ENCODE assay signal across 8 mouse cellular contexts in the genomic region with DNA sequence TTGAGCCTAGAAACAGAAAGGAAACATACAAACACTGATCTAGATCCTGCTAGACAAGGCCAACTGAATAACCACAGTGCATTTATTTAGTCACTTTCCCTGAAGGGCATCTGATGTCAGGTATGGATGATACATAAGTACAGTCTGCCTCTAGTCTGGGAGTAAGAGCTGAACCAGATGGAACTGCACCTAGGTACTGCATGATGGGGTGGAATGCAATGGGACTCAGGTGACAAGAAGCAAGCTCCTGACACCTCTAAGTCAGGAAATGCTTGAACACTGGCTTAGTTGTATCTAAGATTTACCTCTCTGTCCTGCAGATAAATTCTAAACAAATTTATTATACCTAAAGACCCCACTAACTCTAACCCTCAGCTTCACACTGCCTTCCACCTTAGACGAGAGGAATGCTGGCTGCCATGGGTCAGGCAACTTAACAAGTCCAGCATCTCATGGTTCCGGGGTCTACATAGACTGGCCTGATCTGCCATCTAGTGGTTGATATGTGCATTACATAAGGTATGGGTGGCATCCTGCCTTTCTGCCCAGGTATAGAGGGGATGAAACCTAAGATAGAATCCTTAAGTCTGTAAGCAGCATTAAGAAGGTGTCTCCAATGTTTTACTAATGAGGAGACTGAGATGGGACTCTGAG. TPM values are rescaled to one million over a fixed set of nuclear protein-coding genes. Genes with fewer than 3 reads are reported as not detected.
A peak's percentile ranks its signal among the peaks of the same experiment; 100 is the strongest.
DNase-seq lines count a peak whose midpoint lies in the region; ATAC-seq and TF ChIP-seq lines count a peak whose summit lies in the region.

No protein-coding gene starts in this region.

- 0% methylated on average over 2 of the region's 2 CpGs for WGBS in hindbrain, embryonic 11.5 days

- peak; percentile 82; the same call in 1 of the 2 replicates for TF ChIP-seq CTCF in brain, embryonic 14.5 days (IDR thresholded peaks at IDR 0.05; ENCODE audit: borderline replicate concordance, extremely low read depth, insufficient read depth, insufficient read length)
- TF ChIP-seq CTCF in layer of hippocampus, adult 2 months (conservative IDR thresholded peaks at IDR 0.05) = peak; percentile 97

- no peak overlapping the region for H3K4me2 ChIP-seq in hindbrain, embryonic 11.5 days (replicated peaks; ENCODE audit: low read depth, low read length)

- H3K27me3 ChIP-seq in hindbrain, embryonic 11.5 days (ENCODE audit: control insufficient read depth, insufficient read depth, low read length) = no peaks in the 10 kb centered on the region

- H3K4me3 ChIP-seq in hindbrain, embryonic 11.5 days (ENCODE audit: low read depth, low read length) = no peak overlapping the region
- no peak overlapping the region for H3K4me3 ChIP-seq in layer of hippocampus, adult 2 months

- H3K4me1 ChIP-seq in hindbrain, embryonic 11.5 days (replicated peaks; ENCODE audit: control insufficient read depth, insufficient read depth, low read length) = no peaks in the 10 kb centered on the region

- no peaks in the 10 kb centered on the region for H3K9me3 ChIP-seq in hindbrain, embryonic 11.5 days (ENCODE audit: control insufficient read depth, low read length)

- TF ChIP-seq POLR2A in brain, embryonic 14.5 days (IDR thresholded peaks at IDR 0.05; ENCODE audit: borderline replicate concordance, extremely low read depth, insufficient read depth, insufficient read length, poor library complexity, severe bottlenecking) = no peak

- peak; percentile 51 for DNase-seq in gastrocnemius, adult 18-20 months (ENCODE audit: low spot score)
- no peak for DNase-seq in gastrocnemius, adult 8-10 months (ENCODE audit: low spot score in 2 of 2)
- peak; percentile 90 for DNase-seq in brain, embryonic 14.5 days (ENCODE audit: low read depth)
- DNase-seq in hindbrain, embryonic 11.5 days (ENCODE audit: low spot score) = peak; percentile 77
- DNase-seq in layer of hippocampus, adult 2 months (ENCODE audit: low spot score in 2 of 2) = peak; percentile 57 to 82
- DNase-seq in right cerebral cortex, postnatal 25 days = peak; percentile 48

- no peaks in the 10 kb centered on the region for H3K36me3 ChIP-seq in hindbrain, embryonic 11.5 days (ENCODE audit: control insufficient read depth, insufficient read depth, low read length)

- no peak overlapping the region for H3K27ac ChIP-seq in hindbrain, embryonic 11.5 days (ENCODE audit: low read depth, low read length)
- H3K27ac ChIP-seq in layer of hippocampus, adult 2 months = no peak overlapping the region

- no peak overlapping the region for H3K9ac ChIP-seq in hindbrain, embryonic 11.5 days (ENCODE audit: low read depth, low read length)

- peak; percentile 77 for ATAC-seq in erythroblast, adult 5-6 weeks (replicated peaks; ENCODE audit: low FRiP score, poor library complexity, severe bottlenecking)
- peak; percentile 25; the same call in 1 of the 2 replicates for ATAC-seq in hindbrain, embryonic 11.5 days (ENCODE audit: low FRiP score)
- peak; percentile 78 for ATAC-seq in megakaryocyte, adult 5-6 weeks (ENCODE audit: poor library complexity, severe bottlenecking)

RNA-seq across cellular contexts. Expression of a gene that starts 35.7 kb away (rescaled TPM):
- total RNA-seq in gastrocnemius, adult 18-20 months (2021) = 1 to 10 TPM; 6.1 to 8.5 TPM
- 10 to 100 TPM in 1 of 4 experiments, 1 to 10 TPM in 3; 6.7 to 10.6 (median 8.0) TPM for total RNA-seq in gastrocnemius, adult 8-10 months (2022)
- 7.6 and 8.4 TPM in 2 replicates for polyA plus RNA-seq in brain, embryonic 14.5 days (2012; rRNA removed)
- total RNA-seq in erythroblast, adult 5-6 weeks (2015; ENCODE audit: low replicate concordance) = 5.4 and 11.5 TPM in 2 replicates
- total RNA-seq in erythroblast, adult 5-6 weeks (2017; ENCODE audit: low replicate concordance) = 4.9 and 7.0 TPM in 2 replicates
- polyA plus RNA-seq in hindbrain, embryonic 11.5 days (2014; fragmentation: Nextera tagmentation; extraction: Ambion mirVana) = 22.1 and 23.4 TPM in 2 replicates
- total RNA-seq in layer of hippocampus, adult 2 months (2021) = 10 to 100 TPM; 15.2 to 17.4 TPM
- total RNA-seq in megakaryocyte, adult 5-6 weeks (2015) = 2.6 and 3.1 TPM in 2 replicates
- 3.3 and 4.0 TPM in 2 replicates for total RNA-seq in megakaryocyte, adult 5-6 weeks (2017)

Comparison
In these comparisons a context has a peak if more than half of its experiments do, and no peak if none do; other contexts are left out.
1. DNase-seq: peak in gastrocnemius, adult 18-20 months (single experiment), brain, embryonic 14.5 days (single experiment), hindbrain, embryonic 11.5 days (single experiment), layer of hippocampus, adult 2 months (2 of 2) and right cerebral cortex, postnatal 25 days (single experiment); none in gastrocnemius, adult 8-10 months (0 of 2).
2. ATAC-seq: peak in every context shown above with its lines; median percentile 78 in megakaryocyte, adult 5-6 weeks; 77 in erythroblast, adult 5-6 weeks; 25 in hindbrain, embryonic 11.5 days.